8 mouse cellular contexts compared by ENCODE assay signal in the genomic region with DNA sequence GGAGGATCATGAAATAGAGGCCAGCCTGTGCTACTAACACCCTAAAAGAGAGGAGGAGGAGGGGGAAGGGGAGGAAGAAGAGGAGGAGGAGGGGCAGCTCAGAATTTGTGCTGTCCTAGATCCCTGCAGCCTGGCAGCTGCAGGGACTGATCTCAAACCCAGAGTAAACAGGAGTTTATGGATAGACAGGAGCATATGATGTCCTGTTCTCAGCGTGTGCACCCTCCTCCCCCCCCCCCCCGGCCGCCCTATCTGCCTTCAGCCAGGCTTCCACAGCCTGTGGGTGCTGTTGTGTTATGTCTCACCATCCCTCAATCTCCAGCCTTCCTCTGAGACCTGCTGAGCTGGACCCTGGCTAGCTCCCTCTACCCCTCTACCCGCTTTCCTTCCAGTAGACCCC. TPM values are rescaled to one million over a fixed set of nuclear protein-coding genes. Genes with fewer than 3 reads are reported as not detected.
DNase-seq lines count a peak whose midpoint lies in the region; ATAC-seq and TF ChIP-seq lines count a peak whose summit lies in the region.

A gene (minus strand): TSS at position 101 of the 400 bp plus-strand sequence.

- intact Hi-C loops in heart, postnatal 25 days (cut with DNase I): no loop called here

- ATAC-seq in neural tube, embryonic 11.5 days (ENCODE audit: insufficient read depth, low FRiP score, low TSS enrichment): 0 out of 2 replicates have a peak, but pooled peaks have one; percentile 33
- ATAC-seq in limb, embryonic 14.5 days (ENCODE audit: low FRiP score, low read depth): no peak
- no peak for ATAC-seq in stomach, embryonic 14.5 days (ENCODE audit: insufficient number of reproducible peaks, insufficient read depth, low FRiP score, low read depth)

- H3K4me1 ChIP-seq in neural tube, embryonic 11.5 days (ENCODE audit: control insufficient read depth, insufficient read depth, low read length): peaks cover 11% of the 10 kb centered on the region
- H3K4me1 ChIP-seq in erythroblast, embryonic 14.5 days (ENCODE audit: control insufficient read depth): peaks cover 34% of the 10 kb centered on the region
- peaks cover 8% of the 10 kb centered on the region for H3K4me1 ChIP-seq in limb, embryonic 14.5 days (ENCODE audit: control insufficient read depth, insufficient read depth, low read length)
- H3K4me1 ChIP-seq in stomach, embryonic 14.5 days (ENCODE audit: control insufficient read depth, insufficient read depth, low read length): peaks cover 12% of the 10 kb centered on the region; the same call in 1 of the 2 replicates

- H3K4me2 ChIP-seq in neural tube, embryonic 11.5 days (ENCODE audit: low read depth): peak within 1 kb of the TSS; percentile 96
- peak within 1 kb of the TSS; percentile 91 for H3K4me2 ChIP-seq in limb, embryonic 14.5 days (replicated peaks; ENCODE audit: low read depth, low read length, severe bottlenecking)
- H3K4me2 ChIP-seq in stomach, embryonic 14.5 days (replicated peaks; ENCODE audit: low read depth, low read length): peak within 1 kb of the TSS; percentile 77

- peak within 1 kb of the TSS; percentile 68 for H3K4me3 ChIP-seq in neural tube, embryonic 11.5 days (ENCODE audit: low read depth, low read length)
- peak within 1 kb of the TSS; percentile 71 for H3K4me3 ChIP-seq in erythroblast, embryonic 14.5 days (replicated peaks)
- H3K4me3 ChIP-seq in limb, embryonic 14.5 days (replicated peaks; ENCODE audit: low read length): peak within 1 kb of the TSS; percentile 79
- H3K4me3 ChIP-seq in stomach, embryonic 14.5 days (ENCODE audit: low read depth, low read length): peak within 1 kb of the TSS; percentile 84

- no peaks in the 10 kb centered on the region; the same call in 1 of the 2 replicates for H3K36me3 ChIP-seq in neural tube, embryonic 11.5 days (ENCODE audit: control insufficient read depth, insufficient read depth, low read length)
- H3K36me3 ChIP-seq in erythroblast, embryonic 14.5 days (ENCODE audit: control insufficient read depth): peaks cover 15% of the 10 kb centered on the region
- peaks cover 20% of the 10 kb centered on the region for H3K36me3 ChIP-seq in limb, embryonic 14.5 days (ENCODE audit: control insufficient read depth, insufficient read depth, low read length)
- peaks cover 11% of the 10 kb centered on the region for H3K36me3 ChIP-seq in stomach, embryonic 14.5 days (ENCODE audit: control insufficient read depth, insufficient read depth, low read length)

- peak within 1 kb of the TSS; percentile 98 for H3K9ac ChIP-seq in neural tube, embryonic 11.5 days (ENCODE audit: low read length)
- H3K9ac ChIP-seq in limb, embryonic 14.5 days (ENCODE audit: low read depth, low read length, severe bottlenecking): peak within 1 kb of the TSS; percentile 93
- peak within 1 kb of the TSS; percentile 96 for H3K9ac ChIP-seq in stomach, embryonic 14.5 days (replicated peaks; ENCODE audit: low read depth, low read length)

- H3K27me3 ChIP-seq in neural tube, embryonic 11.5 days (ENCODE audit: control insufficient read depth, insufficient read depth, low read length): no peaks in the 10 kb centered on the region
- no peaks in the 10 kb centered on the region for H3K27me3 ChIP-seq in erythroblast, embryonic 14.5 days (ENCODE audit: control insufficient read depth)
- no peaks in the 10 kb centered on the region for H3K27me3 ChIP-seq in limb, embryonic 14.5 days (ENCODE audit: control insufficient read depth, insufficient read depth, low read length)
- no peaks in the 10 kb centered on the region for H3K27me3 ChIP-seq in stomach, embryonic 14.5 days (ENCODE audit: control insufficient read depth, insufficient read depth, low read length)

- no peaks in the 10 kb centered on the region for H3K9me3 ChIP-seq in neural tube, embryonic 11.5 days (ENCODE audit: control insufficient read depth, low read length)
- no peaks in the 10 kb centered on the region; the same call in 1 of the 2 replicates for H3K9me3 ChIP-seq in erythroblast, embryonic 14.5 days (ENCODE audit: control insufficient read depth, low read length)
- H3K9me3 ChIP-seq in limb, embryonic 14.5 days (ENCODE audit: control insufficient read depth, low read length): no peaks in the 10 kb centered on the region
- H3K9me3 ChIP-seq in stomach, embryonic 14.5 days (ENCODE audit: control insufficient read depth, low read depth, low read length): no peaks in the 10 kb centered on the region

- 75% methylated on average over 1 of the region's 4 CpGs for WGBS in neural tube, embryonic 11.5 days
- 70% methylated on average over 2 of the region's 4 CpGs for WGBS in limb, embryonic 14.5 days
- WGBS in stomach, embryonic 14.5 days: 54% methylated on average over 4 of the region's 4 CpGs

- peak within 1 kb of the TSS; percentile 69; the same call in 1 of the 2 replicates for H3K27ac ChIP-seq in neural tube, embryonic 11.5 days (ENCODE audit: low read depth, low read length)
- peak within 1 kb of the TSS; percentile 84 for H3K27ac ChIP-seq in limb, embryonic 14.5 days (replicated peaks; ENCODE audit: low read depth, low read length)
- peak within 1 kb of the TSS; percentile 69; the same call in 1 of the 2 replicates for H3K27ac ChIP-seq in stomach, embryonic 14.5 days (ENCODE audit: low read length)

- DNase-seq in neural tube, embryonic 11.5 days (ENCODE audit: low spot score): no peak
- no peak for DNase-seq in neural tube, embryonic 10.5 days (ENCODE audit: extremely low spot score, low spot score)
- DNase-seq in heart, postnatal 25 days (ENCODE audit: low spot score): no peak
- DNase-seq in limb, embryonic 14.5 days (ENCODE audit: low spot score): no peak
- DNase-seq in urinary bladder, postnatal 25 days (ENCODE audit: low spot score): no peak
- no peak for DNase-seq in urinary bladder, postnatal 4 days (ENCODE audit: low spot score in 2 of 2)

- TF ChIP-seq POLR2A in limb, embryonic 14.5 days (IDR thresholded peaks at IDR 0.05; ENCODE audit: borderline replicate concordance, extremely low read depth, insufficient read depth, insufficient read length): no peak

RNA-seq across cellular contexts. Expression of the gene that starts here (rescaled TPM):
- polyA plus RNA-seq in neural tube, embryonic 11.5 days (2014; fragmentation: Nextera tagmentation; extraction: Ambion mirVana): 8.2 and 8.3 TPM in 2 replicates
- polyA plus RNA-seq in erythroblast, embryonic 14.5 days (2012): 8.1 TPM in 2 replicates
- 10 to 100 TPM; 18.2 to 24.2 TPM for total RNA-seq in heart, postnatal 25 days (2021)
- polyA plus RNA-seq in limb, embryonic 14.5 days (2012; rRNA removed): 48.6 and 55.3 TPM in 2 replicates
- 7.9 and 11.1 TPM in 2 replicates for polyA plus RNA-seq in limb, embryonic 14.5 days (2014; fragmentation: Nextera tagmentation; extraction: Ambion mirVana)
- polyA plus RNA-seq in stomach, embryonic 14.5 days (2014; fragmentation: Nextera tagmentation; extraction: Ambion mirVana): 8.6 and 10.4 TPM in 2 replicates
